Mouse (Mus musculus) kidney, postnatal 0 days (tissue): ENCODE data around the gene Fhl4. TPM values are rescaled to one million over a fixed set of nuclear protein-coding genes. Genes with fewer than 3 reads are reported as not detected.

Source experiments
- ATAC-seq: fragments of 200-750 bp; cut with Nextera tagmentation; replicated peaks from 2 replicates; pipeline ENCODE4 v1.8.0; 2017; ENCODE audit warnings: low read depth, moderate number of reproducible peaks, moderate TSS enrichment, moderate library complexity; ENCODE audit not compliant: low FRiP score
- DNase-seq: peaks from one replicate; pipeline ENCODE4 v3.0.0-alpha.2; 2016; ENCODE audit warnings: low spot score
- H3K27ac ChIP-seq: fragments of 300-500 bp; sonication (generic); 2 replicates; pipeline ENCODE4 v1.5.1; 2014; ENCODE audit warnings: mild to moderate bottlenecking
- H3K27me3 ChIP-seq: fragments of 300-500 bp; sonication (generic); 2 replicates; pipeline ENCODE4 v1.6.1; 2014; ENCODE audit warnings: low read length, mixed read lengths; ENCODE audit not compliant: insufficient read depth
- H3K36me3 ChIP-seq: fragments of 300-500 bp; sonication (generic); 2 replicates; pipeline ENCODE4 v1.6.1; 2014; ENCODE audit warnings: low read length, mixed read lengths; ENCODE audit not compliant: insufficient read depth
- H3K4me1 ChIP-seq: fragments of 300-500 bp; sonication (generic); replicated peaks from 2 replicates; pipeline ENCODE4 v1.6.1; 2014; ENCODE audit warnings: antibody characterized with exemption, low read length, mixed read lengths; ENCODE audit not compliant: insufficient read depth
- H3K4me2 ChIP-seq: fragments of 300-500 bp; sonication (generic); 2 replicates; pipeline ENCODE4 v1.6.1; 2014; ENCODE audit warnings: mild to moderate bottlenecking, low read length, moderate library complexity, mixed read lengths
- H3K4me3 ChIP-seq: fragments of 300-500 bp; sonication (generic); replicated peaks from 2 replicates; pipeline ENCODE4 v1.5.1; 2014; ENCODE audit warnings: low read depth, low read length
- H3K9ac ChIP-seq: fragments of 300-500 bp; sonication (generic); 2 replicates; pipeline ENCODE4 v1.6.1; 2014; ENCODE audit warnings: low read depth, low read length
- H3K9me3 ChIP-seq: fragments of 300-500 bp; sonication (generic); replicated peaks from 2 replicates; pipeline ENCODE4 v1.6.1; 2016; ENCODE audit warnings: low read length, inconsistent platforms, mixed read lengths
- CTCF ChIP-seq: IDR thresholded peaks from 2 replicates; pipeline ENCODE4 v1.5.1; 2016; ENCODE audit warnings: antibody characterized with exemption, low read depth, mild to moderate bottlenecking, moderate library complexity
- WGBS: fragments of 180-500 bp; shearing (Covaris S2); extraction: QIAGEN DNeasy Blood & Tissue Kit; methylation state at CpG from one replicate; pipeline ENCODE4 v1.1.7; 2014; 5-methylcytosine and 5-hydroxymethylcytosine counted together
- polyA plus RNA-seq: library from polyadenylated mRNA; unstranded; fragments of >200 nt; fragmentation: Nextera tagmentation; extraction: Ambion mirVana; gene quantifications from 2 replicates; pipeline ENCODE4 v1.2.1, GENCODE M21; 2015

Fhl4 gene
- 0.89 and 0.94 TPM in 2 replicates for polyA plus RNA-seq

GRCm38 (mm10) chr10:85102247-85103084 lies at the start of gene Fhl4, which contains the start of gene Tmem263:
TSS of gene Fhl4 (minus strand) at chr10:85102495.
TSS of gene Tmem263 (plus strand) at chr10:85102627.
- TF ChIP-seq CTCF = 0 out of 2 replicates have a peak, but pooled peaks have one; percentile 10
- Histone ChIP-seq H3K9ac (peak within 1 kb of the TSS; percentile 94), H3K4me2 (peak within 1 kb of the TSS; percentile 96), H3K27ac (peak within 1 kb of the TSS; percentile 83), H3K4me1 (0 out of 2 replicates have a peak, but pooled peaks cover 6% of the 10 kb centered on the region), H3K36me3 (no peaks in the 10 kb centered on the region), H3K9me3 (no peaks in the 10 kb centered on the region), H3K4me3 (peak within 1 kb of the TSS; percentile 92), H3K27me3 (no peaks in the 10 kb centered on the region)
- WGBS = under 1% methylated on average over 75 of the region's 96 CpGs
- peak; percentile 94 for DNase-seq
- peak; percentile 96 for ATAC-seq

- no peak overlapping the region for H3K4me3 ChIP-seq
- no peak overlapping the region for H3K27ac ChIP-seq
- no peak for TF ChIP-seq CTCF
- ATAC-seq (no peak), DNase-seq (no peak)
- no peak overlapping the region for H3K4me2 ChIP-seq
- no peak overlapping the region for H3K9ac ChIP-seq
- H3K9me3 ChIP-seq = no peaks in the 10 kb centered on the region
- H3K36me3 ChIP-seq = peaks cover 20% of the 10 kb centered on the region
- 77% methylated on average over 5 of the region's 5 CpGs for WGBS
- H3K27me3 ChIP-seq = no peaks in the 10 kb centered on the region
- H3K4me1 ChIP-seq = no peaks in the 10 kb centered on the region
Observed at GRCm38 (mm10) chr10:85149226-85149625, 46.9 kb upstream of the Fhl4 start.

GRCm38 (mm10) chr10:85146282-85146681 lies 44.0 kb upstream of the Fhl4 start:
- Histone ChIP-seq H3K4me2 (no peak overlapping the region), H3K4me3 (no peak overlapping the region), H3K9ac (no peak overlapping the region), H3K9me3 (no peaks in the 10 kb centered on the region), H3K4me1 (no peaks in the 10 kb centered on the region), H3K27ac (no peak overlapping the region), H3K36me3 (peaks cover 29% of the 10 kb centered on the region), H3K27me3 (no peaks in the 10 kb centered on the region)
- 86% methylated on average over 14 of the region's 14 CpGs for WGBS
- ATAC-seq (no peak), DNase-seq (no peak)
- no peak for TF ChIP-seq CTCF

- WGBS = 53% methylated on average over 9 of the region's 9 CpGs
- no peak overlapping the region for H3K4me2 ChIP-seq
- no peak overlapping the region for H3K27ac ChIP-seq
- no peaks in the 10 kb centered on the region for H3K9me3 ChIP-seq
- peak; percentile 39 for DNase-seq
- H3K4me1 ChIP-seq = no peaks in the 10 kb centered on the region
- no peak for ATAC-seq
- no peak overlapping the region for H3K4me3 ChIP-seq
- no peak for TF ChIP-seq CTCF
- H3K36me3 ChIP-seq = peaks cover 19% of the 10 kb centered on the region
- no peaks in the 10 kb centered on the region for H3K27me3 ChIP-seq
- H3K9ac ChIP-seq = no peak overlapping the region
Observed at GRCm38 (mm10) chr10:85141465-85141864, 39.2 kb upstream of the Fhl4 start.

GRCm38 (mm10) chr10:85136573-85136972 lies 34.3 kb upstream of the Fhl4 start:
- no peak overlapping the region for H3K4me2 ChIP-seq
- H3K4me1 ChIP-seq = no peaks in the 10 kb centered on the region
- no peak for TF ChIP-seq CTCF
- no peak overlapping the region for H3K4me3 ChIP-seq
- H3K36me3 ChIP-seq = 0 out of 2 replicates have a peak, but pooled peaks cover 12% of the 10 kb centered on the region
- H3K27ac ChIP-seq = no peak overlapping the region
- DNase-seq = no peak
- H3K9ac ChIP-seq = no peak overlapping the region
- no peak for ATAC-seq
- H3K9me3 ChIP-seq = no peaks in the 10 kb centered on the region
- WGBS = 90% methylated on average over 6 of the region's 6 CpGs
- no peaks in the 10 kb centered on the region for H3K27me3 ChIP-seq

GRCm38 (mm10) chr10:85128453-85128852 lies 26.2 kb upstream of the Fhl4 start:
- no peak for TF ChIP-seq CTCF
- ATAC-seq (peak; percentile 60), DNase-seq (peak; percentile 59)
- H3K9me3 ChIP-seq = no peaks in the 10 kb centered on the region
- no peak overlapping the region for H3K27ac ChIP-seq
- 0 out of 2 replicates have a peak overlapping the region, but pooled peaks have one; percentile 5 for H3K9ac ChIP-seq
- H3K4me2 ChIP-seq = peak overlapping the region; percentile 71
- H3K36me3 ChIP-seq = 0 out of 2 replicates have a peak, but pooled peaks cover 10% of the 10 kb centered on the region
- H3K27me3 ChIP-seq = no peaks in the 10 kb centered on the region
- H3K4me1 ChIP-seq = no peaks in the 10 kb centered on the region
- 14% methylated on average over 7 of the region's 7 CpGs for WGBS
- peak overlapping the region; percentile 69 for H3K4me3 ChIP-seq
